Mouse (Mus musculus) G1E (cell line): ENCODE measurements around the gene Trak1. TPM values are rescaled to one million over a fixed set of nuclear protein-coding genes. Genes with fewer than 3 reads are reported as not detected.

Experiments used
- ATAC-seq: 2 replicates; pipeline ENCODE4 v1.8.0; 2016; ENCODE audit warnings: mild to moderate bottlenecking; ENCODE audit not compliant: insufficient number of reproducible peaks, poor library complexity, low FRiP score, severe bottlenecking; ENCODE audit errors: extremely low read depth
- DNase-seq: peaks from one replicate; pipeline ENCODE4 v3.0.0; 2012; ENCODE audit warnings: low spot score
- H3K27me3 ChIP-seq: 2 replicates; pipeline ENCODE4 v1.6.1; 2012; ENCODE audit warnings: mild to moderate bottlenecking, low read length, inconsistent platforms; ENCODE audit not compliant: insufficient read depth
- H3K36me3 ChIP-seq: replicated peaks from 2 replicates; pipeline ENCODE3; 2012; ENCODE audit warnings: mild to moderate bottlenecking, inconsistent platforms
- H3K4me1 ChIP-seq: 2 replicates; pipeline ENCODE4 v1.6.1; 2012; ENCODE audit warnings: low read depth, low read length, inconsistent platforms, mixed read lengths; ENCODE audit not compliant: insufficient read depth
- H3K4me3 ChIP-seq: 2 replicates; pipeline ENCODE4 v1.5.1; 2012; ENCODE audit warnings: low read depth, mild to moderate bottlenecking, inconsistent platforms, low read length, moderate library complexity, mixed read lengths
- H3K9me3 ChIP-seq: replicated peaks from 2 replicates; pipeline ENCODE4 v1.6.1; 2012; ENCODE audit warnings: inconsistent platforms
- CTCF ChIP-seq: IDR thresholded peaks from 2 replicates; pipeline ENCODE4 v1.5.1; 2012; ENCODE audit warnings: low read depth, low read length, inconsistent platforms, mixed read lengths
- GATA1 ChIP-seq: IDR thresholded peaks from 2 replicates; pipeline ENCODE4 v1.6.1; 2012; ENCODE audit warnings: borderline replicate concordance, low read length, inconsistent platforms, mixed read lengths
- GATA2 ChIP-seq: IDR thresholded peaks from 2 replicates; pipeline ENCODE4 v1.6.1; 2012; ENCODE audit warnings: low read depth, low read length, inconsistent platforms, borderline replicate concordance
- POLR2AphosphoS5 ChIP-seq: IDR thresholded peaks from 2 replicates; pipeline ENCODE4 v1.6.1; 2012; ENCODE audit warnings: low read depth, low read length, inconsistent platforms; ENCODE audit not compliant: insufficient replicate concordance
- TAL1 ChIP-seq: conservative IDR thresholded peaks from 2 replicates; pipeline ENCODE4 v1.6.1; 2012; ENCODE audit warnings: low read depth, low read length, inconsistent platforms, mixed read lengths
- polyA plus RNA-seq: library from polyadenylated mRNA; stranded (reverse); fragments of >175 nt; gene quantifications from 2 replicates; pipeline ENCODE4 v1.2.3, GENCODE M21; 2012
- total RNA-seq, 2 experiments: library from RNA; stranded (forward) in 1 of 2; stranded (reverse) in 1 of 2; fragments of 200-1000 nt in 1 of 2; fragments of >200 nt in 1 of 2; fragmentation: Nextera tagmentation in 1 of 2; gene quantifications; 2 replicates each; pipeline ENCODE4 v1.2.3; 2014 to 2017

Trak1 gene
- total and polyA plus RNA-seq, 3 experiments: 13.6 to 35.7 (median 21.3) TPM

- Histone ChIP-seq H3K27me3 (0 out of 2 replicates have a peak, but pooled peaks cover 2% of the 10 kb centered on the region), H3K4me1 (peaks cover 23% of the 10 kb centered on the region)
- TF ChIP-seq POLR2AphosphoS5: no peak
- no peak for TF ChIP-seq CTCF
- no peak for TF ChIP-seq TAL1
- TF ChIP-seq GATA2: no peak
- no peak for TF ChIP-seq GATA1
Observed at GRCm38 (mm10) chr9:121347981-121348380, 50.7 kb downstream of the Trak1 start.

GRCm38 (mm10) chr9:121348476-121348875, 51.2 kb downstream of the Trak1 start:
- no peak for DNase-seq
- Histone ChIP-seq H3K4me1 (peaks cover 25% of the 10 kb centered on the region), H3K4me3 (no peak overlapping the region), H3K27me3 (0 out of 2 replicates have a peak, but pooled peaks cover 2% of the 10 kb centered on the region), H3K36me3 (peaks cover 14% of the 10 kb centered on the region), H3K9me3 (no peaks in the 10 kb centered on the region)
- ATAC-seq: no peak
- TF ChIP-seq POLR2AphosphoS5: no peak
- TF ChIP-seq GATA1: no peak
- no peak for TF ChIP-seq GATA2
- TF ChIP-seq TAL1: no peak
- no peak for TF ChIP-seq CTCF

More at GRCm38 (mm10) chr9:121347981-121348380, 50.7 kb downstream of the Trak1 start:
- ATAC-seq: no peak
- DNase-seq: no peak
- Histone ChIP-seq H3K36me3 (peaks cover 14% of the 10 kb centered on the region), H3K9me3 (no peaks in the 10 kb centered on the region), H3K4me3 (no peak overlapping the region)

- Histone ChIP-seq H3K36me3 (peaks cover 14% of the 10 kb centered on the region), H3K27me3 (0 out of 2 replicates have a peak, but pooled peaks cover 2% of the 10 kb centered on the region), H3K9me3 (no peaks in the 10 kb centered on the region), H3K4me3 (no peak overlapping the region), H3K4me1 (peaks cover 25% of the 10 kb centered on the region)
- DNase-seq: no peak
- ATAC-seq: no peak
- TF ChIP-seq CTCF: no peak
- TF ChIP-seq POLR2AphosphoS5: no peak
- TF ChIP-seq TAL1: no peak
- no peak for TF ChIP-seq GATA1
- TF ChIP-seq GATA2: no peak
Observed at GRCm38 (mm10) chr9:121349111-121349510, 51.8 kb downstream of the Trak1 start.

GRCm38 (mm10) chr9:121350601-121351000, 53.3 kb downstream of the Trak1 start:
- ATAC-seq: no peak
- no peaks in the 10 kb centered on the region for H3K9me3 ChIP-seq
- no peak for TF ChIP-seq POLR2AphosphoS5
- TF ChIP-seq GATA1: no peak
- TF ChIP-seq TAL1: no peak
- TF ChIP-seq CTCF: no peak
- no peak for TF ChIP-seq GATA2
- 0 out of 2 replicates have a peak, but pooled peaks cover 2% of the 10 kb centered on the region for H3K27me3 ChIP-seq
- H3K4me3 ChIP-seq: no peak overlapping the region
- peaks cover 10% of the 10 kb centered on the region for H3K36me3 ChIP-seq
- DNase-seq: no peak
- H3K4me1 ChIP-seq: peaks cover 25% of the 10 kb centered on the region

GRCm38 (mm10) chr9:121351388-121352078, 54.2 kb downstream of the Trak1 start:
- ATAC-seq (no peak), DNase-seq (no peak)
- Histone ChIP-seq H3K36me3 (peaks cover 11% of the 10 kb centered on the region), H3K9me3 (no peaks in the 10 kb centered on the region), H3K4me3 (no peak overlapping the region), H3K27me3 (0 out of 2 replicates have a peak, but pooled peaks cover 2% of the 10 kb centered on the region), H3K4me1 (peaks cover 20% of the 10 kb centered on the region)
- no peak for TF ChIP-seq TAL1
- no peak for TF ChIP-seq GATA1
- no peak for TF ChIP-seq CTCF
- no peak for TF ChIP-seq POLR2AphosphoS5
- no peak for TF ChIP-seq GATA2

- ATAC-seq (no peak), DNase-seq (no peak)
- H3K9me3 ChIP-seq: no peaks in the 10 kb centered on the region
- peak; percentile 66 for TF ChIP-seq CTCF
- TF ChIP-seq GATA1: no peak
- peaks cover 17% of the 10 kb centered on the region for H3K4me1 ChIP-seq
- H3K4me3 ChIP-seq: no peak overlapping the region
- peaks cover 14% of the 10 kb centered on the region for H3K36me3 ChIP-seq
- 0 out of 2 replicates have a peak, but pooled peaks cover 2% of the 10 kb centered on the region for H3K27me3 ChIP-seq
Observed at GRCm38 (mm10) chr9:121352131-121352606, 54.9 kb downstream of the Trak1 start.
